Mouse (Mus musculus): ENCODE measurements around the gene Optc. TPM values are rescaled to one million over a fixed set of nuclear protein-coding genes. Genes with fewer than 3 reads are reported as not detected.

The Optc gene
- total RNA-seq, 2 experiments from 2014 or later: 2.1 to 3.3 TPM

DNA sequence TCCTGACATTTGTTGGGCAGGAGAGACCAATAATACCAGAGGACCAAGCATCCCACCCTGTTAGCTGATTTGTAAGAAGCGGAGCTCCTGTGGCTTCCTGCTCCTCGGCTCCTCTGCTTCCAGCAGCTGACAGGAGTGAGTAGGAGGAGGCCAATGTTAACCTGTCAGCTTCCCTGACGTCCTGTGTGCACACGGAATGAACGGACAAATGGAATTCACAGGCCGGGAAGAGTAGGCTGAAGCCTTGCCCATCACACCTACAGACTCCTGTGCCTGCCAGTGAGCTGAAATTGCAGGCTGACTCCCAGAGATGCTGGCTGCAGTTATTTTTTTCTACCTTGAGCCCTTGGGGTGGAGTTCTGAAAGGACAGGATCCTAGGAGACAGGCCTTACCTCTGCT is 23.7 kb downstream of the Optc start:
- DNase-seq (ENCODE audit: low spot score in 2 of 2): no peak

DNA sequence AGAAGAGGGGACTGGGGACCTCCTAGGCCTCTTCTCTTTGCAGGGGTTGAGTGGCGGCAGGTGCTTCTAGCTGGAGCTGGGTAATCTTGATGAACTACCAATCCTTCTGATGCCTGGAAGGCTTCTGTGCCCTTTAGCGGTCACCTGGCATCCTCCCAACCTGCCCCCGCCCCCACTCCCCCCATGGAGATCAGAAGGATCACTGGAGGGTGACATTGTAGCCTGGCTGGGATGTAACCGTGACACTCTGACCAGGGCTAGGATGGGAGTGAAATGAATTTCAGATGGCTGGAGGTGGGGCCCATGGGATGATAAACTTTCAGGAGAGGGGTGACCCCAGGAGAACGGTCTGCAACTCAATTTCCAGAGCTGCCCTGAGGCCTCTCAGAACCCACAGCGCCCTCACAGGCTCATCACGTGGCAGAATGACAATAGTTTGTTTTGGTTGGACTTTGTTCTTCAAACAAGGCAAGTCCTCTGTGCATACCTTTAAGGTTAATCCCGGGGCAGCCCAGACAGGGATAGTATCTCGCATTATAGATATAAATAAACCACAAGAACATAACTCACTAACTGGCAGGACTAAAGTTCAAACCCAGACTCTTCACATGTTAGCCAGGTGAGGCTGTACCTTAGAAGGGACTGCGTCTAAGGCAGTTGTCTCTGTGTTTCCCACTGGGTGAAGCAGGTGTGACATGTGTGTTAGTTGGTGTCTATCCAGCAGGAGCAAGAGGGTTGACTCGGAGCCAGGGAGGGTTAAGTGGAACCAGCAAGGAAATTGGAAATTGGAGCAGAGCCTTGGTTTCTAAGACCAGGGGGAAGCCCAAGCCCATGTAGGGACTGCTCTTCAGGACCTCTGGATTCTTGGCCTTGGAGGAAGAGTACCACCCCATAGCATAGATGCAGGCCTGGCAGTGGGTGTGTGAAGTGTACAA is 25.2 kb downstream of the Optc start:
- no peak for DNase-seq (ENCODE audit: low spot score in 2 of 2)

GRCm38 (mm10) chr1:133881813-133882212 is 26.0 kb downstream of the Optc start:
- DNase-seq (ENCODE audit: low spot score in 2 of 2): no peak

GRCm38 (mm10) chr1:133878825-133879423 is 28.9 kb downstream of the Optc start:
- DNase-seq (ENCODE audit: low spot score in 2 of 2): no peak

- no peak for DNase-seq (ENCODE audit: low spot score in 2 of 2)
Observed at GRCm38 (mm10) chr1:133876936-133877335, 30.9 kb downstream of the Optc start.

- DNase-seq (ENCODE audit: low spot score in 2 of 2): no peak
Observed at GRCm38 (mm10) chr1:133873086-133873813, 34.5 kb downstream of the Optc start.

DNA sequence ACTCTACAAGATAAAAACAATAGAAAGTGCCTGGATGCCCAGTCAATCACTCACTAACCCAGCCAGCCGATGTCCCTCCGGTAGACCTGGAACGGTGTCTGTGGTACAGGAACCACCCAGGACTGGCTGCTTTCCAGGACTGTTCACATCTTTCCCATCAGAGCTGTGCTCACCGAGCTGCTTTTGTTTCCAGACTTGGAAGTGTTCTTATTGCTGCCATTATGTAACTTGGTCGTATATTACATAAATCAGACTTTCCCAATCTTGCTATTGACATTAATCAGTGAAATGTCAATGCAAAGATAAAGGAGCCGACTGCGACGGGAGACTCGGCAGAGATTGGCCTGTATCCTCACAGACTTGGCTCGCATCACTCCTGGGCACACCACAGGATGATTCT is 36.6 kb downstream of the Optc start:
- no peak for DNase-seq (ENCODE audit: low spot score in 2 of 2)

- DNase-seq (ENCODE audit: low spot score in 2 of 2): no peak
Observed at GRCm38 (mm10) chr1:133869221-133869620, 38.6 kb downstream of the Optc start.

- no peak for DNase-seq (ENCODE audit: low spot score in 2 of 2)
Observed at GRCm38 (mm10) chr1:133863257-133863997, 44.4 kb downstream of the Optc start.

- DNase-seq (ENCODE audit: low spot score in 2 of 2): no peak
Observed at GRCm38 (mm10) chr1:133861028-133861427, 46.8 kb downstream of the Optc start.

DNA sequence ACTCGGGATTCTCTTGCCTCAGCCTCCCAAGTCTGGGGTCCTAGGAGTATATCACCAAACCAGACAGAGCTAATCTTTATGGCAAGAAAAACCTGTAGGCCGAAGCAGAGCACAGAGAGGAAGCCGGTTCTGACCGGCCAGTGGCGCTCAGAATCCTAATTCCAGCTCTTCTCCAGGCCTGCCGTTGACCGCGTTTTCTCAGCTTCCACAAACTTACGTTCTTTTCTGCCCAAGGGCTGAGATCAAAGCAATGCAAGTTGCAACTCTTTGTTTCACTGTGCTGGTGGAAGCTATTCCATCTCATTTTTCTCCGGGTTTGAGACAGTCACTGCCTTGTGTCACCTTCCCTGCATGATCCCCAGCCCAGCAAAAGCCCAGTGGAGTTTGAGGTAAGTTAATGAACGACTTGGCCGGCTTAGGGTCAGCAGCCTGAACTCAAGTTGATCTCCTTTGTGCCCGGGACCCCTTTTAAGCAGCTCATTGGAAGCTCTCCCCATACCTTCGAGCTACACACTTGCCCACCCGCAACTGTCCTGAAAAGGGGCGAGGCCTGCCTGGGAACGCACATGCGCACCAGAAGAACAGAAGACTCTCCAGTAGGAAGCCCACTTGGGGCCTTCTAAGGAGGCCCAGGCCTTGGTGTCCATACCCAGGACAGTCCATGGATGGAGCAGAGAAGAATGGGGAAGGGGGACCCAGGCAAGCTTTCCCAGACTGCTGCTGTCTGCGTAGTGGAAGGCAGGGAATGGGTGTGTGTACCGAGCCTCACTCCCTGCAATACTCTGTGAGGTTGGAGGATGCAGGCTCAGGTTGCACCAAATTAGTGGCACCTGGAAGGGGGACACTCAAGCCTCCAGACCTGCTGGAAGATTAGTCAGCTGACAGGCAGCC is 47.7 kb downstream of the Optc start:
- no peak for DNase-seq (ENCODE audit: low spot score in 2 of 2)

- no peak for DNase-seq (ENCODE audit: low spot score in 2 of 2)
Observed at GRCm38 (mm10) chr1:133859257-133859656, 48.5 kb downstream of the Optc start.

DNA sequence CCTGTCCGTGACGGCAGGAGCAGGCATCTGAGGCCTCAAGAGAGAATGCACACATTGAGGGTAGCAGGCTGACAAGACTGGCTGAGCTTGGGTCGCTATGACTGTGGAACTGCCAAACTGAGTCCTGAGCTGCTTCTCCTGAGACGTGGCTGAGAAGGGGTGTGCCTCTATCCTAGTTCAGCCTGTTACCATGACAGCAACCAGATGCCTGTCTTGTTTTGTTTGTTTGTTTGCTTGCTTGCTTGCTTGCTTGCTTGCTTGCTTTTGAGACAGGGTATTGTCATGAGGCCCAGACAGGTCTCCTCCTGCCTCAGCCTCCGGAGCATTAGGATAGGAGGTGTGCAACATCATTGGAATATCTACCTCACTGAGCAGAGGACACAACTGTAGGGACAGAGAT is 50.0 kb downstream of the Optc start:
- DNase-seq (ENCODE audit: low spot score in 2 of 2): no peak

DNA sequence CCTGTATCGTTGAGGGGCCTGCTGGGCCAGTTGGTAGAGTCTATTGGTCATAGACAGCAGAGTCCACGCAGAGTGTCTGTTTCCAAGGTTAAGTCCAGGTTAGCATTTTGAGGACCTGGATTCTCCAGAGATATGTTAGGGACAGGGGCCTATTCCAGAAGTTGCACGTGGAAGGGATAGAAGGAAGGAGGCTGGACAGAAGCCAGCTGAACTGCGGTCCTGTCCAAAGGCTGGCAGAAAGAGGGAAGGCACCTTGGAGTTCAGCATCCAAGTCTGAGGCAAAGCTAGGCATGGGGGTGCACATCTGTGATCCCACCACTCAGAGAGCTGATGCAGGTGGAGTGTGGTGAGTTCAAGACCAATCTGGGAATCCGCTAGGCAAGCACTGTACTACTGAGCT is 50.6 kb downstream of the Optc start:
- DNase-seq (ENCODE audit: low spot score in 2 of 2): no peak

GRCm38 (mm10) chr1:133856655-133857054 is 51.1 kb downstream of the Optc start:
- DNase-seq (ENCODE audit: low spot score in 2 of 2): no peak

DNA sequence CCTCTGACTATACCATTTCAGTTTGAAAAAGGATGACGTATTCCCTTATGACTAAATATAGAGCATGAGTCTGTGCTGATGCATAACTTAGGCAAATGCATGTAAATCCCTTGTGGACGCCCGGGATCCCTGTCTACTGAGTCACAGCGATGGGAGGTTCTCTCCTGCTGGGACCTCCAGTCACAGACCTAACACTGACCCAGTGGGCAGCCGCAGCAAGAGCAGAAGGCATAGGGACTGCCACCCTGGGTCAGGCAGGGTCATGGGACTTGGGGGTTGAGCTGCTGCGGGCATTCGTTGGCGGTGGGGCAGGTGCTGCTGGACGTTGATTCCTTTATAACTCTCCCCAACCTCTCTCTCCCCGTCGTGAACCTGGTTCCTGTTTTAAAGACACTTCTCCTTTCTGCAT is 51.7 kb downstream of the Optc start:
- DNase-seq (ENCODE audit: low spot score in 2 of 2): no peak

- no peak for DNase-seq (ENCODE audit: low spot score in 2 of 2)
Observed at GRCm38 (mm10) chr1:133855274-133856017, 52.4 kb downstream of the Optc start.

DNA sequence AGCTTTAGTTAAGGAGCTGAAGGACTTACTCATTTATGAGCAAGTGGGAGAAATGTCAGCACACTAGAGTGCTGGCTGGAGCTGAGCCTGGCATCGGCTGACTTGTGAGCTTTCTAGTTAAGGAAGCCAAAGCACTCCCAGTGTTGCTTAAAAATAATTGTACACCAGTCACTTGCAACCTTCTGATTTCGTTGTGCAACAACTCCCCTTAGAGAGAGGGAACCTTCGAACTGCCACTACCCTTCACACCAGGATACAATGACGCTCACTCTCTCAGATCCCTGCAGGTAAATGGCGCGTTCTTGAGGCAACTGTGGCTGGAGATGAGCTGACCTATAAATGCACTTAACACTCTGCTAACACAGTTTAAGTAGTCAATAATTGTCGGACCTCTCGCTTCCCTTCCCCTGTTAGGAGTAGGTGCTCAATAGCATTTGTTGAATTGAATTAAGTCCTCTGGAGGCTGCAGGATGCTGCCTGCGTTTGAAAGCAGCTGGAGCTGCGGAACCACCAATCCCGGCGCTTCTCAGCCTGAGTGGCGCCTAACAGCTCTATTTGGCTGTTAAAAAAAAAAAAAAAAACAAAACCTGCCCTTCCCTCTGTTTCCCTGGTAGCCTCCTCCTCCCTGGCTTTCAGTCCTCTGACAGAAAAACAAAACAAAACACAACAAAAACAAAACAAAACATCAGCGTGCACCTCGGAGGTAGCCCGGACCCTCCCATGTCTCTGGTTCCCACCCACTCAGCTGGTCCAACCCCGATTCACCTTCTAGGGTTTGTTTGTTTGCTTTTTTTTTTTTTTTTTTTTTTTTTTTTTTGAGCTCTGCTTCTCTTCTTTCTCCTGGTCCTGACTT is 53.2 kb downstream of the Optc start:
- no peak for DNase-seq (ENCODE audit: low spot score in 2 of 2)

All from adrenal gland, postnatal 4 days (tissue).